In the genomic region with DNA sequence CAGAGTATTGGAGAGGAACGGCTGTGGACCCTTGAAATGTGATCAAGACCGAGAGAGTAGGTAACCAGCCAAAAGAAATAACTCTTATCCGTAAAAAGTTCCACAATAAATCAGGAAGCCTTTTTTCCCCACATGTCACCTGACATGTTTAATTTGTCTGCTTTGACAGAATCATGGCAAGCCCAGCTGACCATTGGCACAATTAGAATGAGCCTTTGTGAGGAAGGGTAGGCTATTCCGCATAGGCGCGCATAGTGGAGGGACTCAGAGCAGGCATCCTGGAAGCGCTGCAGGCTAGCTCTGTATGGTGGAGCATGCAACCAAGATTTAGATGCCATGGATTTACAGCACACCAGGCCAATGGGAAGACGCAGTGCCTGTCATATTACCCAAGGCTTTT, we compare ENCODE assay signal across 18 mouse cellular contexts.
A peak's percentile ranks its signal among the peaks of the same experiment; 100 is the strongest.
DNase-seq lines count a peak whose midpoint lies in the region; ATAC-seq and TF ChIP-seq lines count a peak whose summit lies in the region.
"Had no signal": no experiment of that assay in that cellular context is flagged by ENCODE, and none has a peak within 500 bp of the region (broad histone marks: within the 10 kb centered on the region; RNA-seq: fewer than 3 reads in every experiment).

No protein-coding gene starts in this region.

- no peak overlapping the region for H3K4me2 ChIP-seq in heart, embryonic 13.5 days
- no peak overlapping the region for H3K4me2 ChIP-seq in kidney, embryonic 16.5 days (replicated peaks; ENCODE audit: low read depth, low read length)
- H3K4me2 ChIP-seq in neural tube, embryonic 13.5 days, result no peak overlapping the region
- H3K4me2 ChIP-seq: hindbrain, embryonic 14.5 days; intestine, embryonic 15.5 days; midbrain, embryonic 12.5 days had no signal

- DNase-seq in heart, adult 18-20 months, result no peak
- no peak for DNase-seq in kidney, postnatal 36 days
- no peak for DNase-seq in embryonic facial prominence, embryonic 10.5 days (ENCODE audit: low spot score)
- no peak for DNase-seq in lung, adult 2 months
- DNase-seq: adrenal gland, postnatal 36 days; B cell, adult 2 months; cerebellum, adult 18-20 months; cerebellum, postnatal 25 days; right cerebral cortex, postnatal 4 days had no signal

- H3K36me3 ChIP-seq in heart, embryonic 13.5 days, result no peaks in the 10 kb centered on the region
- H3K36me3 ChIP-seq in kidney, embryonic 16.5 days (ENCODE audit: insufficient read depth, low read length), result no peaks in the 10 kb centered on the region
- no peaks in the 10 kb centered on the region for H3K36me3 ChIP-seq in embryonic facial prominence, embryonic 10.5 days (replicated peaks)
- H3K36me3 ChIP-seq in neural tube, embryonic 13.5 days, result no peaks in the 10 kb centered on the region
- H3K36me3 ChIP-seq: intestine, embryonic 15.5 days; midbrain, embryonic 12.5 days had no signal

- peaks cover 8% of the 10 kb centered on the region; the same call in 1 of the 2 replicates for H3K4me1 ChIP-seq in heart, embryonic 13.5 days
- H3K4me1 ChIP-seq in kidney, embryonic 16.5 days (ENCODE audit: insufficient read depth, low read length), result peaks cover 43% of the 10 kb centered on the region
- H3K4me1 ChIP-seq in embryonic facial prominence, embryonic 10.5 days, result peaks cover 39% of the 10 kb centered on the region
- H3K4me1 ChIP-seq in neural tube, embryonic 13.5 days (replicated peaks), result peaks cover 22% of the 10 kb centered on the region
- peaks cover 2% of the 10 kb centered on the region for H3K4me1 ChIP-seq in lung, adult 2 months (ENCODE audit: control insufficient read depth, insufficient read depth, low read length)
- H3K4me1 ChIP-seq: midbrain, embryonic 12.5 days had no signal

- 72% methylated on average over 8 of the region's 8 CpGs for WGBS in heart, embryonic 13.5 days
- WGBS in kidney, embryonic 16.5 days, result 36% methylated on average over 8 of the region's 8 CpGs
- WGBS in embryonic facial prominence, embryonic 10.5 days, result 91% methylated on average over 8 of the region's 8 CpGs
- 42% methylated on average over 8 of the region's 8 CpGs for WGBS in neural tube, embryonic 13.5 days
- WGBS in lung, adult 2 months, result 85% methylated on average over 8 of the region's 8 CpGs

- H3K27ac ChIP-seq in heart, embryonic 13.5 days (replicated peaks), result peak overlapping the region; percentile 46; the same call in 1 of the 2 replicates
- H3K27ac ChIP-seq in kidney, embryonic 16.5 days (ENCODE audit: low read length), result peak overlapping the region; percentile 75
- peak overlapping the region; percentile 75; the same call in 1 of the 2 replicates for H3K27ac ChIP-seq in embryonic facial prominence, embryonic 10.5 days (replicated peaks)
- H3K27ac ChIP-seq in neural tube, embryonic 13.5 days (replicated peaks), result no peak overlapping the region
- H3K27ac ChIP-seq: hindbrain, embryonic 14.5 days; intestine, embryonic 15.5 days; liver, embryonic 14.5 days; midbrain, embryonic 12.5 days; stomach, postnatal 0 days had no signal

- H3K4me3 ChIP-seq in heart, embryonic 13.5 days, result no peak overlapping the region
- H3K4me3 ChIP-seq in kidney, embryonic 16.5 days (ENCODE audit: low read length), result no peak overlapping the region
- no peak overlapping the region for H3K4me3 ChIP-seq in embryonic facial prominence, embryonic 10.5 days
- H3K4me3 ChIP-seq in neural tube, embryonic 13.5 days, result no peak overlapping the region
- H3K4me3 ChIP-seq in lung, adult 2 months (replicated peaks; ENCODE audit: extremely low read depth, low read depth, low read length), result no peak overlapping the region
- H3K4me3 ChIP-seq: intestine, embryonic 15.5 days; midbrain, embryonic 12.5 days had no signal

- no peaks in the 10 kb centered on the region for H3K27me3 ChIP-seq in heart, embryonic 13.5 days (replicated peaks)
- H3K27me3 ChIP-seq in kidney, embryonic 16.5 days (ENCODE audit: insufficient read depth, low read length), result no peaks in the 10 kb centered on the region
- no peaks in the 10 kb centered on the region for H3K27me3 ChIP-seq in embryonic facial prominence, embryonic 10.5 days (replicated peaks; ENCODE audit: low read depth, poor library complexity, severe bottlenecking)
- H3K27me3 ChIP-seq in neural tube, embryonic 13.5 days, result no peaks in the 10 kb centered on the region
- H3K27me3 ChIP-seq: intestine, embryonic 15.5 days; midbrain, embryonic 12.5 days had no signal

- no peak for TF ChIP-seq POLR2A in lung, adult 2 months (IDR thresholded peaks at IDR 0.05; ENCODE audit: borderline replicate concordance, extremely low read depth, low read depth, low read length)

- no peak overlapping the region for H3K9ac ChIP-seq in heart, embryonic 13.5 days
- no peak overlapping the region for H3K9ac ChIP-seq in kidney, embryonic 16.5 days (replicated peaks; ENCODE audit: low read length)
- H3K9ac ChIP-seq in neural tube, embryonic 13.5 days, result no peak overlapping the region
- H3K9ac ChIP-seq: hindbrain, embryonic 14.5 days; intestine, embryonic 15.5 days; liver, embryonic 14.5 days; midbrain, embryonic 12.5 days had no signal

- TF ChIP-seq CTCF in lung, adult 2 months (IDR thresholded peaks at IDR 0.05; ENCODE audit: insufficient read depth, low read length), result no peak

- no peak for ATAC-seq in heart, embryonic 13.5 days (ENCODE audit: extremely low read depth, insufficient number of reproducible peaks, low FRiP score, low TSS enrichment)
- no peak for ATAC-seq in kidney, embryonic 16.5 days (ENCODE audit: low FRiP score, low TSS enrichment)
- peak; percentile 83; the same call in 1 of the 2 replicates for ATAC-seq in neural tube, embryonic 13.5 days (ENCODE audit: low read depth)
- ATAC-seq: forebrain, embryonic 16.5 days; intestine, embryonic 15.5 days had no signal

- H3K9me3 ChIP-seq in heart, embryonic 13.5 days, result no peaks in the 10 kb centered on the region
- no peaks in the 10 kb centered on the region for H3K9me3 ChIP-seq in kidney, embryonic 16.5 days (ENCODE audit: low read length)
- H3K9me3 ChIP-seq in embryonic facial prominence, embryonic 10.5 days, result no peaks in the 10 kb centered on the region
- no peaks in the 10 kb centered on the region for H3K9me3 ChIP-seq in neural tube, embryonic 13.5 days
- H3K9me3 ChIP-seq: intestine, embryonic 15.5 days; midbrain, embryonic 12.5 days had no signal
